Comparison of ENCODE assay signal across 22 mouse cellular contexts in the genomic region with DNA sequence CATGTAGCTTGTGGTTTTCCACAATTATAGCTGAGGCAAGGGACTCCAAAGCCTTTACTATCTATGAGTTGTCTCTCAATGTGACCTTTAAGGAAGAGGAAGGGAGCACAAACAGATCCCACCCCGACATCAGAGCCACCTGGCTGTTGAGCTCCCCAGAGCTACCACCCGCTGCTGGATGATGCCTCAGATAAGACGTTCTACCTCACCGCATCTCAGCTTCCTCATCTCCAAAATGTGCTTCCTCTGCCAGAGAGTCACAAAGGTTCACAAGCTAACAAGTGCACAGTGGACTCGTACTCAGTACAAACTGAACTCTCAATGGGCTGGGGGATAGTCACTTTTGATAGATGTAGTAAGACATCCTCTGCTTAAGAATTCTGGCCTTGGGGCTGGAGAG.
DNase-seq lines count a peak whose midpoint lies in the region; ATAC-seq and TF ChIP-seq lines count a peak whose summit lies in the region.
"Had no signal": no experiment of that assay in that cellular context is flagged by ENCODE, and none has a peak within 500 bp of the region (broad histone marks: within the 10 kb centered on the region; RNA-seq: fewer than 3 reads in every experiment).

No protein-coding gene starts in this region.

- H3K4me1 ChIP-seq in heart, embryonic 12.5 days (replicated peaks) = peaks cover 17% of the 10 kb centered on the region
- H3K4me1 ChIP-seq in heart, adult 2 months (ENCODE audit: control insufficient read depth, insufficient read depth, low read length) = no peaks in the 10 kb centered on the region
- peaks cover 6 to 8% of the 10 kb centered on the region in 2 experiments for H3K4me1 ChIP-seq in MEL (ENCODE audit: control insufficient read depth in 1 of 2, insufficient read depth in 2 of 2, low read length in 2 of 2)
- H3K4me1 ChIP-seq: embryonic facial prominence, embryonic 12.5 days; forebrain, embryonic 12.5 days; heart, embryonic 15.5 days; limb, embryonic 10.5 days; liver, embryonic 15.5 days; lung, embryonic 15.5 days had no signal

- H3K36me3 ChIP-seq in heart, embryonic 12.5 days = no peaks in the 10 kb centered on the region
- H3K36me3 ChIP-seq in heart, adult 2 months (ENCODE audit: control insufficient read depth, insufficient read depth, low read length) = no peaks in the 10 kb centered on the region
- H3K36me3 ChIP-seq in MEL (ENCODE audit: control insufficient read depth in 1 of 2, insufficient read depth in 2 of 2, low read length in 2 of 2) = no peaks in the 10 kb centered on the region; a peak in 1 of 4 replicates
- H3K36me3 ChIP-seq: embryonic facial prominence, embryonic 12.5 days; forebrain, embryonic 12.5 days; heart, embryonic 15.5 days; limb, embryonic 10.5 days; liver, embryonic 15.5 days; lung, embryonic 15.5 days had no signal

- TF ChIP-seq POLR2A in heart, adult 2 months (IDR thresholded peaks at IDR 0.05; ENCODE audit: insufficient read depth, low read depth, low read length) = no peak
- no peak for TF ChIP-seq POLR2A in MEL (IDR thresholded peaks at IDR 0.05; ENCODE audit: control insufficient read depth in 1 of 2, insufficient read depth in 1 of 2, low read depth in 1 of 2, low read length in 2 of 2, poor library complexity in 1 of 2)

- TF ChIP-seq CTCF in heart, adult 2 months (IDR thresholded peaks at IDR 0.05) = no peak
- TF ChIP-seq CTCF in MEL (IDR thresholded peaks at IDR 0.05 in 2 of 3, conservative IDR thresholded peaks at IDR 0.05 in 1 of 3; ENCODE audit: control insufficient read depth in 1 of 3, insufficient read depth in 1 of 3, low read depth in 2 of 3, low read length in 3 of 3, poor library complexity in 1 of 3, severe bottlenecking in 1 of 3) = no peak

- no peaks in the 10 kb centered on the region for H3K27me3 ChIP-seq in heart, embryonic 12.5 days (replicated peaks)
- H3K27me3 ChIP-seq in heart, adult 2 months (ENCODE audit: control insufficient read depth, insufficient read depth, low read length) = no peaks in the 10 kb centered on the region
- no peaks in the 10 kb centered on the region; a peak in 1 of 4 replicates for H3K27me3 ChIP-seq in MEL (ENCODE audit: control insufficient read depth in 1 of 2, insufficient read depth in 2 of 2, low read length in 2 of 2)
- H3K27me3 ChIP-seq: embryonic facial prominence, embryonic 12.5 days; forebrain, embryonic 12.5 days; heart, embryonic 15.5 days; liver, embryonic 15.5 days; lung, embryonic 15.5 days had no signal

- no peak for TF ChIP-seq EP300 in heart, adult 2 months (IDR thresholded peaks at IDR 0.05; ENCODE audit: insufficient read depth, low read depth, low read length)
- peak in 1 of 2 experiments; percentile 24; a peak in 1 of 4 replicates for TF ChIP-seq EP300 in MEL (IDR thresholded peaks at IDR 0.05; ENCODE audit: low read depth in 1 of 2, low read length in 2 of 2)

- intact Hi-C loops in heart, adult 2 months (cut with DNase I) = no loop called here

- ATAC-seq in heart, embryonic 12.5 days (ENCODE audit: insufficient number of reproducible peaks, low FRiP score) = no peak
- peak; percentile 76 for ATAC-seq in megakaryocyte progenitor cell, adult 5-6 weeks (replicated peaks; ENCODE audit: poor library complexity)

- H3K79me2 ChIP-seq in heart, adult 2 months (replicated peaks; ENCODE audit: control insufficient read depth, insufficient read depth, low read length) = no peaks in the 10 kb centered on the region
- no peaks in the 10 kb centered on the region for H3K79me2 ChIP-seq in MEL (ENCODE audit: control insufficient read depth, insufficient read depth, low read length, poor library complexity)

- H3K4me2 ChIP-seq in heart, embryonic 12.5 days = no peak overlapping the region
- H3K4me2 ChIP-seq: embryonic facial prominence, embryonic 12.5 days; forebrain, embryonic 12.5 days; heart, embryonic 15.5 days; hindbrain, embryonic 14.5 days; liver, embryonic 15.5 days; lung, embryonic 15.5 days; midbrain, embryonic 11.5 days had no signal

- no peaks in the 10 kb centered on the region for H3K9me3 ChIP-seq in heart, embryonic 12.5 days (replicated peaks)
- H3K9me3 ChIP-seq in MEL (replicated peaks; ENCODE audit: insufficient read depth, low read length) = no peaks in the 10 kb centered on the region
- H3K9me3 ChIP-seq: embryonic facial prominence, embryonic 12.5 days; forebrain, embryonic 12.5 days; heart, embryonic 15.5 days; limb, embryonic 10.5 days; liver, embryonic 15.5 days; lung, embryonic 15.5 days had no signal

- WGBS in heart, embryonic 12.5 days = 40% methylated on average over 5 of the region's 5 CpGs
- WGBS in heart, adult 2 months = 64% methylated on average over 5 of the region's 5 CpGs

- H3K27ac ChIP-seq in heart, embryonic 12.5 days (ENCODE audit: poor library complexity, severe bottlenecking) = peak overlapping the region; percentile 18; the same call in 1 of the 2 replicates
- no peak overlapping the region for H3K27ac ChIP-seq in heart, adult 2 months
- H3K27ac ChIP-seq in MEL (ENCODE audit: control insufficient read depth, low read depth, low read length) = no peak overlapping the region
- H3K27ac ChIP-seq: embryonic facial prominence, embryonic 12.5 days; forebrain, embryonic 12.5 days; heart, embryonic 15.5 days; hindbrain, embryonic 14.5 days; limb, embryonic 10.5 days; liver, embryonic 15.5 days; lung, embryonic 15.5 days had no signal

- no peak overlapping the region for H3K9ac ChIP-seq in heart, embryonic 12.5 days
- H3K9ac ChIP-seq in heart, adult 2 months (ENCODE audit: low read depth, low read length) = no peak overlapping the region
- no peak overlapping the region for H3K9ac ChIP-seq in MEL (ENCODE audit: control insufficient read depth, low read depth, low read length, poor library complexity, severe bottlenecking)
- H3K9ac ChIP-seq: embryonic facial prominence, embryonic 12.5 days; forebrain, embryonic 12.5 days; heart, embryonic 15.5 days; hindbrain, embryonic 14.5 days; liver, embryonic 15.5 days; lung, embryonic 15.5 days had no signal

- TF ChIP-seq RAD21 in MEL (IDR thresholded peaks at IDR 0.05; ENCODE audit: low read depth, low read length) = no peak

- H3K4me3 ChIP-seq in heart, embryonic 12.5 days = no peak overlapping the region
- no peak overlapping the region for H3K4me3 ChIP-seq in heart, adult 2 months
- no peak overlapping the region for H3K4me3 ChIP-seq in MEL (ENCODE audit: control insufficient read depth in 1 of 2, insufficient read depth in 1 of 2, low read depth in 2 of 2, low read length in 2 of 2)
- H3K4me3 ChIP-seq: embryonic facial prominence, embryonic 12.5 days; forebrain, embryonic 12.5 days; heart, embryonic 15.5 days; limb, embryonic 10.5 days; liver, embryonic 15.5 days; lung, embryonic 15.5 days had no signal

- DNase-seq in heart, adult 2 months = no peak
- DNase-seq in MEL (ENCODE audit: low read depth, low spot score) = peak; percentile 50
- peak; percentile 23 for DNase-seq in thymus, postnatal 4 days
- DNase-seq in adrenal gland, adult 18-20 months (ENCODE audit: low spot score in 2 of 2) = no peak
- no peak for DNase-seq in right cerebral cortex, postnatal 25 days
- DNase-seq: cerebellum, postnatal 10 days; gastrocnemius, postnatal 25 days; heart, postnatal 36 days; kidney, adult 2 months; kidney, postnatal 10 days; liver; lung, postnatal 4 days had no signal

TF ChIP-seq in MEL, 35 proteins besides CTCF, POLR2A, EP300 and RAD21:
- TF ChIP-seq MXI1 (IDR thresholded peaks at IDR 0.05; ENCODE audit: low read depth, low read length) (no peak), TBP (IDR thresholded peaks at IDR 0.05; ENCODE audit: low read depth, low read length) (no peak), NELFE (IDR thresholded peaks at IDR 0.05; ENCODE audit: low read depth, low read length) (no peak), SIN3A (IDR thresholded peaks at IDR 0.05; ENCODE audit: low read length) (no peak), RCOR1 (IDR thresholded peaks at IDR 0.05; ENCODE audit: low read depth, low read length) (0 out of 2 replicates have a peak, but pooled peaks have one; percentile 16), GATA1 (IDR thresholded peaks at IDR 0.05; ENCODE audit: low read depth, low read length) (peak; percentile 51; the same call in 1 of the 2 replicates), ETS1 (IDR thresholded peaks at IDR 0.05; ENCODE audit: low read depth, low read length) (peak; percentile 35; the same call in 1 of the 2 replicates), TCF12 (IDR thresholded peaks at IDR 0.05; ENCODE audit: low read depth, low read length) (peak; percentile 45; the same call in 1 of the 2 replicates), POLR2AphosphoS5 (IDR thresholded peaks at IDR 0.05; ENCODE audit: borderline replicate concordance, low read depth, low read length) (0 out of 2 replicates have a peak, but pooled peaks have one; percentile 16), KAT2A (conservative IDR thresholded peaks at IDR 0.05; ENCODE audit: low read depth, low read length) (no peak)

Comparison
In these comparisons a context has a peak if more than half of its experiments do, and no peak if none do; other contexts are left out.
1. DNase-seq: peak in MEL (single experiment) and thymus, postnatal 4 days (single experiment); none in heart, adult 2 months (0 of 2), adrenal gland, adult 18-20 months (0 of 2) and right cerebral cortex, postnatal 25 days (single experiment).